Mouse (Mus musculus) liver, adult 2 months (tissue): ENCODE results near the gene Kcnj6.

Experiments used
- CTCF ChIP-seq: fragments of 200-500 bp; IDR thresholded peaks from 2 replicates; pipeline ENCODE4 v1.5.1; 2011; ENCODE audit warnings: low read depth, low read length, control low read depth
- POLR2A ChIP-seq: fragments of 200-500 bp; IDR thresholded peaks from 2 replicates; pipeline ENCODE4 v1.6.1; 2011; ENCODE audit warnings: low read length, control low read depth; ENCODE audit not compliant: insufficient read depth; ENCODE audit errors: extremely low read depth

DNA sequence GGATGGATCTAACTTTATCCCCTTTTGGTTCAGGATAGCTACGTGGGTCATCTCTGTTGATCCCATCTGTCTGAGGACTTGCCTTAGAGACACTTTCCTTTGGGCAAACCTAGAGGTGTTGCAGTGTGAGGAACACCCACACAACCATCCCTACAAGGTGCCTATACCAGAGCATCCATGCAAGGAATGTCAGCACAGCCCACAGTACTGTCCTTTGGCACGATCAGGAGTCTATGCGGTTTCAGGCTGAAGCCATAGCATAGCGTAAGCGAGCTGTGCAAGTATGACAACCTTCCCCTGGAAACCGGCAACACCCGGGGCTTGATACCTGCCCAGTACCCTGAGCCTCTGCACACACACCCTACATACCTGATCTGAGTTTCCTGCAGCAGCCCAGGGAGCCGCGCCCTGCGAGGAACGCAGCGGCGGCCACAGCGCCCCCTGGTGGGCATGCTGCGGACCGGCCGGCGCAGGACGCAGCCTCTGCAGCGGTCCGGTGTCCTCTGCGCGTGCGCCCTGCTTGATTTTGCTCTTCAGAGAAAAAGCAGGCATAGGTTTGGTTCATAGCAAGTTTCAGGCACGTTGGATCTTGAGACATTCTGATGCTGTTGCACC lies 283.9 kb downstream of the Kcnj6 start:
- TF ChIP-seq CTCF = peak; percentile 86
- TF ChIP-seq POLR2A = no peak
